Mouse (Mus musculus) midbrain, embryonic 15.5 days (tissue): Measurements from ENCODE around the gene Kcnh5. TPM values are rescaled to one million over a fixed set of nuclear protein-coding genes. Genes with fewer than 3 reads are reported as not detected.
A peak's percentile ranks its signal among the peaks of the same experiment; 100 is the strongest.

Experiments
- ATAC-seq: fragments of 200-750 bp; cut with Nextera tagmentation; replicated peaks from 2 replicates; pipeline ENCODE4 v1.8.0; 2017; ENCODE audit warnings: moderate TSS enrichment
- H3K27ac ChIP-seq: fragments of 300-500 bp; sonication (generic); 2 replicates; pipeline ENCODE4 v1.5.1; 2015; ENCODE audit warnings: mild to moderate bottlenecking, inconsistent platforms
- H3K27me3 ChIP-seq: fragments of 300-500 bp; sonication (generic); replicated peaks from 2 replicates; pipeline ENCODE4 v1.6.1; 2015; ENCODE audit warnings: inconsistent platforms
- H3K36me3 ChIP-seq: fragments of 300-500 bp; sonication (generic); replicated peaks from 2 replicates; pipeline ENCODE4 v1.6.1; 2015; ENCODE audit warnings: inconsistent platforms
- H3K4me1 ChIP-seq: fragments of 300-500 bp; sonication (generic); 2 replicates; pipeline ENCODE4 v1.6.1; 2015; ENCODE audit warnings: inconsistent platforms
- H3K4me2 ChIP-seq: fragments of 300-500 bp; sonication (generic); 2 replicates; pipeline ENCODE4 v1.6.1; 2015; ENCODE audit warnings: inconsistent platforms, mild to moderate bottlenecking, moderate library complexity
- H3K4me3 ChIP-seq: fragments of 300-500 bp; sonication (generic); 2 replicates; pipeline ENCODE4 v1.5.1; 2015; ENCODE audit warnings: mild to moderate bottlenecking, inconsistent platforms
- H3K9ac ChIP-seq: fragments of 300-500 bp; sonication (generic); 2 replicates; pipeline ENCODE4 v1.6.1; 2015; ENCODE audit warnings: mild to moderate bottlenecking, inconsistent platforms
- H3K9me3 ChIP-seq: fragments of 300-500 bp; sonication (generic); 2 replicates; pipeline ENCODE4 v1.6.1; 2016; ENCODE audit warnings: inconsistent platforms
- WGBS: fragments of 180-500 bp; shearing (Covaris S2); methylation state at CpG from one replicate; pipeline ENCODE4 v1.1.7; 2015; ENCODE audit warnings: mixed read lengths; 5-methylcytosine and 5-hydroxymethylcytosine counted together
- polyA plus RNA-seq: library from polyadenylated mRNA; unstranded; fragments of >200 nt; fragmentation: Nextera tagmentation; extraction: Ambion mirVana; gene quantifications from 2 replicates; pipeline ENCODE4 v1.2.1, GENCODE M21; 2015

Kcnh5 gene
- polyA plus RNA-seq, 1 experiment from 2014 or later = 3.3 TPM

DNA sequence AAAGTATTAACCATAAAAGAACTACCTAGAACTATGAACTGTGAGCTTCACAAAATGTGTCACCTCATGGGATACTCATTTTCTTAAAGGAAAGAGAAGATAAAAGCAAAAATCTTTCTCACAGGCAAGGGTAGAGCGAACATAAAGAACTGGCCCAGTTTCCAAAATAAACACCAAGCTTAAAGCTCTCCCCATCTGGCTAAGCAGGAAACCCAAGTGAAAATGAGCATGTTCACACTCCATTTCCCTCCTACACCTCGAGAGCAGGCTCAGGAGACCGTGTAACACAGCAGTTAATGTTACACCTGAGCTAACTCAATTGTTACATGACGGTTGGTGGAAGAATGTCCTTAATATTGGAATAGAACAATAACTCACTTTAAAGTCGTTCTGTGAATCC is 100.0 kb downstream of the Kcnh5 start:
- ATAC-seq = no peak
- Histone ChIP-seq H3K4me2 (no peak overlapping the region), H3K27ac (no peak overlapping the region), H3K4me1 (no peaks in the 10 kb centered on the region), H3K27me3 (no peaks in the 10 kb centered on the region), H3K36me3 (no peaks in the 10 kb centered on the region), H3K9me3 (no peaks in the 10 kb centered on the region), H3K4me3 (no peak overlapping the region), H3K9ac (no peak overlapping the region)
- WGBS = 69% methylated on average over 5 of the region's 5 CpGs

- Histone ChIP-seq H3K9me3 (no peaks in the 10 kb centered on the region), H3K36me3 (no peaks in the 10 kb centered on the region), H3K4me1 (no peaks in the 10 kb centered on the region), H3K27me3 (no peaks in the 10 kb centered on the region), H3K4me2 (no peak overlapping the region), H3K4me3 (no peak overlapping the region), H3K9ac (no peak overlapping the region), H3K27ac (no peak overlapping the region)
- no peak for ATAC-seq
- WGBS = 100% methylated on average over 2 of the region's 2 CpGs
These were observed 106.1 kb downstream of the Kcnh5 start for GRCm38 (mm10) chr12:75071043-75071442.

- H3K4me2 ChIP-seq = no peak overlapping the region
- H3K27ac ChIP-seq = no peak overlapping the region
- no peaks in the 10 kb centered on the region for H3K36me3 ChIP-seq
- no peaks in the 10 kb centered on the region for H3K4me1 ChIP-seq
- H3K9me3 ChIP-seq = no peaks in the 10 kb centered on the region
- H3K27me3 ChIP-seq = no peaks in the 10 kb centered on the region
- H3K4me3 ChIP-seq = no peak overlapping the region
- ATAC-seq = no peak
- no peak overlapping the region for H3K9ac ChIP-seq
These were observed 114.6 kb downstream of the Kcnh5 start for GRCm38 (mm10) chr12:75062571-75062970.

DNA sequence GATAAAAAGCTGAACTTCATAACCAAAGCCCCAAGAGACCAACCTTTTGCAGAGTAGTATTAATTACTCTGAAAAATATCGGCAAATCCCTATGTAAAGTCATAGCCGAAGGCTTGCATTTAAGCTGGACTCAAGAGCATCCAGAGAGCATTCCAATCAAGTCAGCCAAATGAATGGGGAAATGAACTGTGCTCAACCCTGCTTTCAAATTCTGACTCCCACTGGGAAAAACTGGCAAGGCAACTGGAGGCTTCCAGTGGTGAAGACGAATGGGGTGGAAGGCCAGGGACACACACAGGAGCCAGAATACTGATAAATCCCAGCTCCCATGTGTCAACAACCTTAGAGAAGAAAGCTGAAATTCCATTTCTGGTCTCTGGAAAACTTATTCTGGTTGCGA is 115.4 kb downstream of the Kcnh5 start:
- Histone ChIP-seq H3K36me3 (no peaks in the 10 kb centered on the region), H3K4me3 (no peak overlapping the region), H3K9ac (no peak overlapping the region), H3K4me1 (no peaks in the 10 kb centered on the region), H3K27ac (no peak overlapping the region), H3K4me2 (no peak overlapping the region), H3K9me3 (no peaks in the 10 kb centered on the region), H3K27me3 (no peaks in the 10 kb centered on the region)
- 41% methylated on average over 4 of the region's 4 CpGs for WGBS
- no peak for ATAC-seq

DNA sequence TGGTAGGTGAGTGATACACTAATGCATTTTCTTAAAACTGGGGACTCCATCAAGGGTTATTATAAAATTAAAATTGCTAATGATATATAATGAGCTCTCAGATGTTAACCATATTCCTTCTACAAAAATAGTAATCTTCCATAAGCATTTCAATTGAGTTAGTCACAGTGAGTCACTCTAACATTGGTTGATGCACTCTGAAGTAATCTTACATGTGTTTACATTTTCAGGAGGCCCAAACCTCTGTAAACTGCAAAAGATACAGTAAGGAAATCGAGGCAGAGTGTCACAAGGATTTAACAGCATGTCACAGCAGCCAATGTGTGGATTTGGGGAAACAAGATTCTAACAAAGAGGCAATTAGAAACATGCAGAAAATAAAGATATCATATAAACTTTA is 123.4 kb downstream of the Kcnh5 start:
- Histone ChIP-seq H3K27me3 (no peaks in the 10 kb centered on the region), H3K4me3 (no peak overlapping the region), H3K27ac (no peak overlapping the region), H3K9me3 (no peaks in the 10 kb centered on the region), H3K4me2 (no peak overlapping the region), H3K36me3 (no peaks in the 10 kb centered on the region), H3K4me1 (no peaks in the 10 kb centered on the region), H3K9ac (no peak overlapping the region)
- 71% methylated on average over 1 of the region's 1 CpGs for WGBS
- ATAC-seq = no peak

GRCm38 (mm10) chr12:75036694-75037093 is 140.4 kb downstream of the Kcnh5 start:
- no peaks in the 10 kb centered on the region for H3K36me3 ChIP-seq
- ATAC-seq = no peak
- H3K4me2 ChIP-seq = no peak overlapping the region
- H3K9ac ChIP-seq = no peak overlapping the region
- H3K27ac ChIP-seq = no peak overlapping the region
- 86% methylated on average over 5 of the region's 5 CpGs for WGBS
- no peaks in the 10 kb centered on the region for H3K4me1 ChIP-seq
- no peaks in the 10 kb centered on the region for H3K9me3 ChIP-seq
- no peaks in the 10 kb centered on the region for H3K27me3 ChIP-seq
- H3K4me3 ChIP-seq = no peak overlapping the region

DNA sequence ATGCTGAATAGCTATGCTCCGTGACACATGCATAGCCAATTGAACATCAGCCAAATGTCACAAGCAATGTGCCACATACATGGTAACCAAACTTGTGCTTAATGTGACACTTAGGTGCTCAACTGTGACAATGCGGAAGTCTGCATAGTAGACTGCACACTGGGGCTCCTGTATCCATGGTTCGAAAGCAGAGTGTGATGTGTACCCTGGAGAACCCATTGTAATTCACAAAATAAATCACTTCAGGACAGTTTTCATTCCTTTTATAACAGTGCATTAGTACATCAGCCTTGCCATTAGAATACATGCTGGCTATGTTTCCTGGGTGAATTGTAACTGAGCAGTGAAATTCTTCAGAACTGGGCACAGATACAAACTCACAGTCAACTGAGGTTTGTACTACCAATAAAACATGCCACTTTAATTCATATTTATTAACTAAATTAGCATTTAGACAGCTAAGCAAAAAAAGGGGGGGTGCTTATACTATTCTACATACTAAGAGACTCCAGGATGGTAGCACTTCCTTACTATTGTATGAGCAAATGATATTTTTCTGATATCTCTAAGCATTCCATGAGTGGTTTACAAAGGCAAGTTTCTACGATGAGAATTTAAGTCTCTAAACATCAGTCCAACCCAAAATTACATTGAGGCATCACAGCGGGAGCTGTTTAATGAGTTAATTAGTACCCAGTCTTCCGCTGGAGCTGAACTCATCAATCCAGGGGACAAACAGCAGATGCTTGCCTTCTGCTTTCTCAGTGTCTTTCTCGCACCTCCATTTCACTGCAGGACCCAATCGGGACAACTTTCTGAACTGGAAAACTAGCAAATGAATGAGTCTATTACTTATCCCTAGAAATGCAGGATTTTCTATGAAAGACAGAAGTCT is 144.9 kb downstream of the Kcnh5 start:
- Histone ChIP-seq H3K27ac (no peak overlapping the region), H3K36me3 (no peaks in the 10 kb centered on the region), H3K4me1 (no peaks in the 10 kb centered on the region), H3K9ac (no peak overlapping the region), H3K27me3 (no peaks in the 10 kb centered on the region), H3K4me3 (no peak overlapping the region), H3K4me2 (no peak overlapping the region), H3K9me3 (no peaks in the 10 kb centered on the region)
- 82% methylated on average over 8 of the region's 8 CpGs for WGBS
- no peak for ATAC-seq

GRCm38 (mm10) chr12:74971187-74971586 is 205.9 kb downstream of the Kcnh5 start:
- Histone ChIP-seq H3K9me3 (no peaks in the 10 kb centered on the region), H3K4me2 (no peak overlapping the region), H3K27me3 (no peaks in the 10 kb centered on the region), H3K36me3 (no peaks in the 10 kb centered on the region), H3K9ac (no peak overlapping the region), H3K4me1 (no peaks in the 10 kb centered on the region), H3K27ac (no peak overlapping the region), H3K4me3 (no peak overlapping the region)
- no peak for ATAC-seq
- WGBS = 91% methylated on average over 3 of the region's 3 CpGs

- no peak overlapping the region for H3K9ac ChIP-seq
- H3K9me3 ChIP-seq = no peaks in the 10 kb centered on the region
- H3K4me2 ChIP-seq = no peak overlapping the region
- no peak overlapping the region for H3K27ac ChIP-seq
- 82% methylated on average over 4 of the region's 4 CpGs for WGBS
- H3K4me1 ChIP-seq = no peaks in the 10 kb centered on the region
- no peaks in the 10 kb centered on the region for H3K36me3 ChIP-seq
- ATAC-seq = no peak
- no peak overlapping the region for H3K4me3 ChIP-seq
- no peaks in the 10 kb centered on the region for H3K27me3 ChIP-seq
These were observed 207.7 kb downstream of the Kcnh5 start for GRCm38 (mm10) chr12:74969420-74969819.

GRCm38 (mm10) chr12:74966266-74966665 is 210.9 kb downstream of the Kcnh5 start:
- Histone ChIP-seq H3K9me3 (no peaks in the 10 kb centered on the region), H3K27ac (no peak overlapping the region), H3K4me2 (no peak overlapping the region), H3K4me3 (no peak overlapping the region), H3K36me3 (no peaks in the 10 kb centered on the region), H3K9ac (no peak overlapping the region), H3K4me1 (no peaks in the 10 kb centered on the region), H3K27me3 (no peaks in the 10 kb centered on the region)
- ATAC-seq = no peak
- WGBS = 36% methylated on average over 2 of the region's 2 CpGs

DNA sequence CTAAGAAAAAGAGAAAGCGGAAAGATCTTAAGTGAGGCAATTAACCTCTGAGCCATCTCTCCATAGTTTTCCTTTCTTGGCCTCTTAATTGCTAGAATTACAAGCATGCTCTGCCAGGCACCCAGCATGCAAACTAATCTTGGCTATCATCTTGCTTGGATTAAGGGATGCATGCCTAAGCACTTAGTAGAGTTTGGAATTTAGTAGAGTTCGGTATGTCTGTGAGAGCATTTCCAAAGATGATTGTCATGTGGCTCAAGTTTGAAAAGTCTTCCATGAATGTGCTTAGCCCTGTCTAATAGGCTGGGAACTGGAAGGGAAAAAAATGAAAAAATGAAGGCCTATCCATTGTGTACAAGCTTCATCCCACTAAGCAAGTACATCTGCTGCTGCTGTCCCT is 224.5 kb downstream of the Kcnh5 start:
- H3K4me1 ChIP-seq = no peaks in the 10 kb centered on the region
- no peak overlapping the region for H3K4me3 ChIP-seq
- H3K36me3 ChIP-seq = no peaks in the 10 kb centered on the region
- H3K27ac ChIP-seq = no peak overlapping the region
- H3K4me2 ChIP-seq = no peak overlapping the region
- no peaks in the 10 kb centered on the region for H3K27me3 ChIP-seq
- no peak for ATAC-seq
- no peak overlapping the region for H3K9ac ChIP-seq
- H3K9me3 ChIP-seq = no peaks in the 10 kb centered on the region
- WGBS = 68% methylated on average over 2 of the region's 2 CpGs

GRCm38 (mm10) chr12:74951124-74952115 is 225.7 kb downstream of the Kcnh5 start:
- 50% methylated on average over 9 of the region's 9 CpGs for WGBS
- Histone ChIP-seq H3K36me3 (no peaks in the 10 kb centered on the region), H3K4me2 (no peak overlapping the region), H3K9me3 (no peaks in the 10 kb centered on the region), H3K4me3 (no peak overlapping the region), H3K27me3 (no peaks in the 10 kb centered on the region), H3K27ac (no peak overlapping the region), H3K9ac (no peak overlapping the region), H3K4me1 (no peaks in the 10 kb centered on the region)
- ATAC-seq = peak; percentile 67; the same call in 1 of the 2 replicates
